Mouse (Mus musculus) liver, adult 2 months (tissue): ENCODE results near the gene Mthfd1l. TPM values are rescaled to one million over a fixed set of nuclear protein-coding genes. Genes with fewer than 3 reads are reported as not detected.

Experiments
- DNase-seq: peaks from one replicate; pipeline ENCODE4 v3.0.0-alpha.2; 2011; ENCODE audit warnings: low read depth, low spot score; ENCODE audit errors: extremely low read depth
- H3K27ac ChIP-seq: fragments of 200-500 bp; replicated peaks from 2 replicates; pipeline ENCODE4 v1.5.1; 2012; ENCODE audit warnings: low read depth, mild to moderate bottlenecking, control low read depth, inconsistent platforms, low read length; ENCODE audit not compliant: insufficient read depth
- H3K27me3 ChIP-seq: fragments of 200-500 bp; 2 replicates; pipeline ENCODE4 v1.6.1; 2012; ENCODE audit warnings: mild to moderate bottlenecking, moderate library complexity, low read length, inconsistent platforms; ENCODE audit not compliant: control insufficient read depth, insufficient read depth
- H3K36me3 ChIP-seq: fragments of 200-500 bp; 2 replicates; pipeline ENCODE4 v1.6.1; 2012; ENCODE audit warnings: low read length, inconsistent platforms; ENCODE audit not compliant: control insufficient read depth, insufficient read depth
- H3K4me1 ChIP-seq: fragments of 200-500 bp; 2 replicates; pipeline ENCODE4 v1.6.1; 2011; ENCODE audit warnings: low read length; ENCODE audit not compliant: control insufficient read depth, insufficient read depth
- H3K4me3 ChIP-seq: fragments of 200-500 bp; 2 replicates; pipeline ENCODE4 v1.5.1; 2011; ENCODE audit warnings: low read depth, mild to moderate bottlenecking, control low read depth, low read length, moderate library complexity; ENCODE audit not compliant: insufficient read depth
- H3K79me2 ChIP-seq: fragments of 200-500 bp; 2 replicates; pipeline ENCODE4 v1.6.1; 2012; ENCODE audit warnings: inconsistent platforms, mild to moderate bottlenecking, low read length, moderate library complexity; ENCODE audit not compliant: control insufficient read depth, insufficient read depth
- H3K9ac ChIP-seq: fragments of 200-500 bp; 2 replicates; pipeline ENCODE4 v1.6.1; 2012; ENCODE audit warnings: low read depth, mild to moderate bottlenecking, control low read depth, inconsistent platforms, low read length
- CTCF ChIP-seq: fragments of 200-500 bp; IDR thresholded peaks from 2 replicates; pipeline ENCODE4 v1.5.1; 2011; ENCODE audit warnings: low read depth, low read length, control low read depth
- POLR2A ChIP-seq: fragments of 200-500 bp; IDR thresholded peaks from 2 replicates; pipeline ENCODE4 v1.6.1; 2011; ENCODE audit warnings: low read length, control low read depth; ENCODE audit not compliant: insufficient read depth; ENCODE audit errors: extremely low read depth
- WGBS: fragments of 180-500 bp; shearing (Covaris S2); methylation state at CpG from one replicate; pipeline ENCODE4 v1.1.7; 2018; 5-methylcytosine and 5-hydroxymethylcytosine counted together
- polyA plus RNA-seq: library from polyadenylated mRNA; depleted of rRNA; stranded (reverse); fragments of >200 nt; gene quantifications from 2 replicates; pipeline ENCODE4 v1.2.3, GENCODE M21; 2012
- total RNA-seq: library from RNA; depleted of rRNA; stranded (reverse); fragments of >200 nt; gene quantifications from 2 replicates; pipeline ENCODE4 v1.2.3, GENCODE M21; 2014

Mthfd1l gene
- total and polyA plus RNA-seq, 2 experiments: 0.31 to 1.0 TPM

DNA sequence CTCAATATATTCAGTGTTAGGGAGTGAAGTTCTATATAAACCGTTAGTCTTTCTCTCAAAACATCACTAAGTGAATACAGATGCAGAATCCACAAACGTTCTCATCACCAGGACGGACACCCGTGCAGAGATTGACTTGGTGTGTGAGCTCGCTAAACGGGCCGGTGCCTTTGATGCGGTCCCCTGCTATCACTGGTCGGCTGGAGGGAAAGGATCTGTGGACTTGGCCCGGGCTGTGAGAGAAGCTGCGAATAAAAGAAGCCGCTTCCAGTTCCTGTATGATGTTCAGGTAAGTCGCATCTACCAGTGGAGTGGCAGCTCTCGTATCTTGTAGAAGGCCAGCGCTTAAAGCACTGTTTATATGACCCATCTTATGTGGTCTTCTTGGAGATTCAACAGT, 117.0 kb downstream of the Mthfd1l start:
- Histone ChIP-seq H3K27me3 (no peaks in the 10 kb centered on the region), H3K4me3 (no peak overlapping the region), H3K36me3 (no peaks in the 10 kb centered on the region), H3K27ac (no peak overlapping the region), H3K9ac (no peak overlapping the region), H3K4me1 (no peaks in the 10 kb centered on the region), H3K79me2 (no peaks in the 10 kb centered on the region)
- 94% methylated on average over 15 of the region's 15 CpGs for WGBS
- no peak for TF ChIP-seq CTCF
- TF ChIP-seq POLR2A: no peak
- DNase-seq: no peak

DNA sequence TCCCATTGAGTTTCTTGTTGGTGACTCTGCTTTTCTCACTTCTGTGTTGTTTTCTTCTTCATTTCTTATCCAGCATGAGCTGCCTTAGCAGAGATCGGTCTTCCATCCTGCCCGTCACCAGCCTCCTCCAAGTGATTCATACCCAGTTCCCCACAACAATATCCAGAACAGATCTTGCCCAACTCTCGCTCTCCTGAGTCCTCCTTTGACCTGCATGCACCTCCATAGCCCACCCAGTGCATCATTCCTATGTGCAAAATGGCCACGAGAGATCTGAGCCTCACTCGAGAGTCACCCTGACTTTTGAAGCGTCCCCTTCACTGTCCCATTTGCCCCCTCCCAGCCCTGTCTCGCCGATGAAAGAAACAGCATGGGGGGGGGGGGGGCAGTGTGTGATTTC, 120.1 kb downstream of the Mthfd1l start:
- H3K4me1 ChIP-seq: no peaks in the 10 kb centered on the region
- no peak overlapping the region for H3K27ac ChIP-seq
- H3K36me3 ChIP-seq: no peaks in the 10 kb centered on the region
- no peak overlapping the region for H3K4me3 ChIP-seq
- no peaks in the 10 kb centered on the region for H3K79me2 ChIP-seq
- WGBS: 97% methylated on average over 8 of the region's 8 CpGs
- no peak for DNase-seq
- H3K9ac ChIP-seq: no peak overlapping the region
- no peak for TF ChIP-seq CTCF
- TF ChIP-seq POLR2A: no peak
- no peaks in the 10 kb centered on the region for H3K27me3 ChIP-seq

DNA sequence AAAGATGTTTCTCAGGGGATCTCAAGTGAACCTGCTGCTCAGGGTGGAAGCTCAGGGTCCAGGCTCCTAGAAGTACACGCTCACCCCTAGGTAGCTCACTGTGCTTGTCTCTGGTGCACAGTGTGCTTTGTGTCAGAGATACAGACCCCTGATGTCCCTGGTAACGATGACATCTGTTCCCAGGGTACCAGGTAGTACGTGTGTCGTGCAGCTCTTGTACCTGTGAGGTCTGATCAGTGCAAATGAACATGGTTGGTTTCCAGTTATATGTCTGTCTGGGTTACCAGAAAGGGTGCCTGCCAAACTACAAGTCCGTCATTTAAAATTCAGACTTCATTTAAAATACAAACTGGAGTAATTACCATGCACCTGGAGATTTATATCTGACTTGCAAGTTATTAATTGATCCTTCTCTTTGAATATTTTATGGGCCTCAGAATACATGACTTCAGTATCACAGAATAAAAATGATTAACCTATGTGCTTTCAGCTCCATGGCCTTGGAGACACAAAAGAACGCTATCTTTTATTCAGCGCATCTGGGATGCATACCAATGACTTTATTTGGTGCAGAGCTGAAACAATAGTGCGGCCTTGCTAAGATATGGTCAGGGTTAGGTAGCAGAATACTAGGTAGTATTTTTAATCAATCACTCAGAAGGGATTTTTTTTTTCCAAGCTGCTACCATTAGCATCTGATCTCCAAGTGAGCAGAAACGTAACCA, 121.3 kb downstream of the Mthfd1l start:
- TF ChIP-seq CTCF (no peak), POLR2A (no peak)
- no peaks in the 10 kb centered on the region for H3K27me3 ChIP-seq
- H3K27ac ChIP-seq: no peak overlapping the region
- H3K4me3 ChIP-seq: no peak overlapping the region
- no peak overlapping the region for H3K9ac ChIP-seq
- WGBS: 95% methylated on average over 9 of the region's 9 CpGs
- H3K36me3 ChIP-seq: no peaks in the 10 kb centered on the region
- no peaks in the 10 kb centered on the region for H3K4me1 ChIP-seq
- no peak for DNase-seq
- no peaks in the 10 kb centered on the region for H3K79me2 ChIP-seq

- no peak for TF ChIP-seq CTCF
- TF ChIP-seq POLR2A: no peak
- no peak overlapping the region for H3K9ac ChIP-seq
- no peaks in the 10 kb centered on the region for H3K27me3 ChIP-seq
- H3K4me3 ChIP-seq: no peak overlapping the region
- no peak overlapping the region for H3K27ac ChIP-seq
- DNase-seq: no peak
- H3K4me1 ChIP-seq: no peaks in the 10 kb centered on the region
- 81% methylated on average over 5 of the region's 5 CpGs for WGBS
- H3K79me2 ChIP-seq: no peaks in the 10 kb centered on the region
- no peaks in the 10 kb centered on the region for H3K36me3 ChIP-seq
Observed at GRCm38 (mm10) chr10:4096151-4096550, 123.2 kb downstream of the Mthfd1l start.

GRCm38 (mm10) chr10:4100007-4100406, 127.1 kb downstream of the Mthfd1l start:
- TF ChIP-seq POLR2A (no peak), CTCF (no peak)
- Histone ChIP-seq H3K36me3 (no peaks in the 10 kb centered on the region), H3K4me1 (no peaks in the 10 kb centered on the region), H3K9ac (no peak overlapping the region), H3K4me3 (no peak overlapping the region), H3K27ac (no peak overlapping the region), H3K27me3 (no peaks in the 10 kb centered on the region), H3K79me2 (no peaks in the 10 kb centered on the region)
- WGBS: 98% methylated on average over 6 of the region's 6 CpGs
- no peak for DNase-seq
